8 mouse cellular contexts compared by ENCODE assay signal in genomic region chr3:66220554-66221242, GRCm38 (mm10). TPM values are rescaled to one million over a fixed set of nuclear protein-coding genes. Genes with fewer than 3 reads are reported as not detected.
DNase-seq lines count a peak whose midpoint lies in the region; ATAC-seq and TF ChIP-seq lines count a peak whose summit lies in the region.

No protein-coding gene starts in this region.

- peak overlapping the region; percentile 47 for H3K4me3 ChIP-seq in intestine, postnatal 0 days (ENCODE audit: low read depth, low read length)
- peak overlapping the region; percentile 59 for H3K4me3 ChIP-seq in neural tube, embryonic 12.5 days

- H3K27ac ChIP-seq in intestine, postnatal 0 days (ENCODE audit: low read depth, low read length): no peak overlapping the region
- H3K27ac ChIP-seq in neural tube, embryonic 12.5 days: no peak overlapping the region

- 0 out of 2 replicates have a peak, but pooled peaks have one; percentile 29 for ATAC-seq in cerebellum, adult (ENCODE audit: insufficient number of reproducible peaks, low FRiP score, low TSS enrichment)
- peak; percentile 82 for ATAC-seq in common myeloid progenitor, adult 5-6 weeks (replicated peaks; ENCODE audit: low read depth, poor library complexity, severe bottlenecking)
- ATAC-seq in intestine, postnatal 0 days: peak; percentile 43; the same call in 1 of the 2 replicates
- ATAC-seq in neural tube, embryonic 12.5 days (ENCODE audit: low FRiP score, low read depth): peak; percentile 89

- no peaks in the 10 kb centered on the region for H3K9me3 ChIP-seq in intestine, postnatal 0 days (ENCODE audit: control insufficient read depth)
- H3K9me3 ChIP-seq in neural tube, embryonic 12.5 days: no peaks in the 10 kb centered on the region

- H3K36me3 ChIP-seq in intestine, postnatal 0 days (ENCODE audit: control insufficient read depth, insufficient read depth): no peaks in the 10 kb centered on the region
- H3K36me3 ChIP-seq in neural tube, embryonic 12.5 days: no peaks in the 10 kb centered on the region

- peak overlapping the region; percentile 31; the same call in 1 of the 2 replicates for H3K9ac ChIP-seq in intestine, postnatal 0 days (ENCODE audit: low read depth, low read length)
- peak overlapping the region; percentile 70 for H3K9ac ChIP-seq in neural tube, embryonic 12.5 days

- peaks cover 18% of the 10 kb centered on the region for H3K27me3 ChIP-seq in intestine, postnatal 0 days (replicated peaks; ENCODE audit: control insufficient read depth, insufficient read depth, low read length)
- H3K27me3 ChIP-seq in neural tube, embryonic 12.5 days (replicated peaks): 0 out of 2 replicates have a peak, but pooled peaks cover 12% of the 10 kb centered on the region

- under 1% methylated on average over 54 of the region's 54 CpGs for WGBS in intestine, postnatal 0 days
- under 1% methylated on average over 52 of the region's 54 CpGs for WGBS in neural tube, embryonic 12.5 days

- no peaks in the 10 kb centered on the region for H3K4me1 ChIP-seq in intestine, postnatal 0 days (replicated peaks; ENCODE audit: control insufficient read depth, insufficient read depth, low read length)
- peaks cover 19% of the 10 kb centered on the region; the same call in 1 of the 2 replicates for H3K4me1 ChIP-seq in neural tube, embryonic 12.5 days

- H3K4me2 ChIP-seq in intestine, postnatal 0 days (replicated peaks; ENCODE audit: low read depth): peak overlapping the region; percentile 78
- H3K4me2 ChIP-seq in neural tube, embryonic 12.5 days (replicated peaks): peak overlapping the region; percentile 97

- TF ChIP-seq CTCF in intestine, postnatal 0 days (IDR thresholded peaks at IDR 0.05; ENCODE audit: low read depth): no peak

- DNase-seq in cerebellum, adult 11 months: no peak
- peak; percentile 59 for DNase-seq in gastrocnemius, postnatal 10 days
- DNase-seq in liver: peak; percentile 17
- DNase-seq in B cell, adult 2 months: no peak

RNA-seq across cellular contexts. Expression of gene Ptx3, which starts 1.0 kb away (rescaled TPM):
- total RNA-seq in common myeloid progenitor, adult 5-6 weeks (2017): not detected in 2 replicates
- total RNA-seq in gastrocnemius, postnatal 10 days (2021): 1 to 10 TPM; 7.7 to 9.3 TPM
- polyA plus RNA-seq in intestine, postnatal 0 days (2015; fragmentation: Nextera tagmentation; extraction: Ambion mirVana): 2.7 and 2.8 TPM in 2 replicates
- polyA plus RNA-seq in neural tube, embryonic 12.5 days (2016; fragmentation: Nextera tagmentation; extraction: Ambion mirVana): 17.7 and 18.9 TPM in 2 replicates

Comparison
In these comparisons a context has a peak if more than half of its experiments do, and no peak if none do; other contexts are left out.
1. ATAC-seq: peak in every context shown above with its lines; median percentile 89 in neural tube, embryonic 12.5 days; 82 in common myeloid progenitor, adult 5-6 weeks; 43 in intestine, postnatal 0 days; 29 in cerebellum, adult.
2. DNase-seq: peak in gastrocnemius, postnatal 10 days (single experiment) and liver (single experiment); none in cerebellum, adult 11 months (single experiment) and B cell, adult 2 months (0 of 2).